Mouse (Mus musculus): ENCODE results near the gene Xrn2. TPM values are rescaled to one million over a fixed set of nuclear protein-coding genes. Genes with fewer than 3 reads are reported as not detected.

Gene Xrn2
- total and polyA plus RNA-seq, 3 experiments: 98.0 to 108 TPM; not detected in 1

DNA sequence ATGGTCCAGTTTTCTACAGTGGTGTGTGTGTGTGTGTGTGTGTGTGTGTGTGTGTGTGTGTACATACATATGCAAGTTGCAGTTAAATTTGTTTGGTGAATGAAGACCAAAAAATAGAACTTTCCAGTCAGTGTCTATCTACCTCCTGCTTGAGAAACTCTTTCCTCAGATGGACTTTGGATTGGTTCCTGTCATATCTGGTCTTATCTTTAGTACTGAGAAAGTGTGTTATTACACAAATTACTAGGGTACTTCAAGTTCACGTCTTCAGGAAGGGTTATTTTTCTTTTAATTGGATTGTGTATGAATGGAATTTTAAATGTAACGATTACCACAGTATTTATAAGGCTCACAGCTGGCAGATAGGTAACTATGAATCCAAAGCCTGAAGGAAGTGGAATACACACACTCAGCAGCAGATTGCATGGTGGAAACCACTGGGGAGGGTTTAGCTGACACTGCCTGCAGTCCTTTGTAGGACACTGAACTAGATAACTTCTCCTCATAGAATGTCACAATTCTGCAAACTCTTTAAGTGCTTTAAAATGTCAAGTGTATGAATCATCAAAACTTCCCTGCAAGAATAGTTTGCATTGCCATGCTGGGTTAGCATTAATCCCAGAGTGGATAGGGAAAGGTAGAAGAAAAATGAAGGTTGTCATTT, 40.6 kb downstream of the Xrn2 start:
- H3K36me3 ChIP-seq (ENCODE audit: control insufficient read depth in 1 of 2, insufficient read depth in 2 of 2, low read length in 2 of 2): peaks cover 0 to 48% of the 10 kb centered on the region in 2 experiments; a peak in 3 of 4 replicates
- no peak for DNase-seq (ENCODE audit: low read depth, low spot score)
- H3K4me1 ChIP-seq (ENCODE audit: control insufficient read depth in 1 of 2, insufficient read depth in 2 of 2, low read length in 2 of 2): no peaks in the 10 kb centered on the region
- no peaks in the 10 kb centered on the region for H3K27me3 ChIP-seq (ENCODE audit: control insufficient read depth in 1 of 2, insufficient read depth in 2 of 2, low read length in 2 of 2)
- TF ChIP-seq TCF12 (IDR thresholded peaks at IDR 0.05; ENCODE audit: low read depth, low read length) (no peak), RCOR1 (IDR thresholded peaks at IDR 0.05; ENCODE audit: low read depth, low read length) (no peak), NRF1 (IDR thresholded peaks at IDR 0.05; ENCODE audit: insufficient read depth, low read depth, low read length, poor library complexity, severe bottlenecking) (no peak), TBP (IDR thresholded peaks at IDR 0.05; ENCODE audit: low read depth, low read length) (no peak), TAL1 (IDR thresholded peaks at IDR 0.05; ENCODE audit: low read length) (no peak), MXI1 (IDR thresholded peaks at IDR 0.05; ENCODE audit: low read depth, low read length) (no peak), ETS1 (IDR thresholded peaks at IDR 0.05; ENCODE audit: low read depth, low read length) (no peak), ZMIZ1 (IDR thresholded peaks at IDR 0.05; ENCODE audit: low read depth, low read length) (no peak), POLR2A (IDR thresholded peaks at IDR 0.05; ENCODE audit: control insufficient read depth in 1 of 2, insufficient read depth in 1 of 2, low read depth in 1 of 2, low read length in 2 of 2, poor library complexity in 1 of 2) (no peak)
- no peaks in the 10 kb centered on the region for H3K9me3 ChIP-seq (replicated peaks; ENCODE audit: insufficient read depth, low read length)
- no peak overlapping the region for H3K9ac ChIP-seq (ENCODE audit: control insufficient read depth, low read depth, low read length, poor library complexity, severe bottlenecking)
- no peak overlapping the region for H3K27ac ChIP-seq (ENCODE audit: control insufficient read depth, low read depth, low read length)
- no peak overlapping the region for H3K4me3 ChIP-seq (ENCODE audit: control insufficient read depth in 1 of 2, insufficient read depth in 1 of 2, low read depth in 2 of 2, low read length in 2 of 2)
- H3K79me2 ChIP-seq (ENCODE audit: control insufficient read depth, insufficient read depth, low read length, poor library complexity): no peaks in the 10 kb centered on the region

- Histone ChIP-seq H3K27ac (ENCODE audit: control insufficient read depth, low read depth, low read length) (peak overlapping the region; percentile 38), H3K9me3 (replicated peaks; ENCODE audit: insufficient read depth, low read length) (no peaks in the 10 kb centered on the region), H3K36me3 (ENCODE audit: control insufficient read depth in 1 of 2, insufficient read depth in 2 of 2, low read length in 2 of 2) (peaks cover 53 to 54% of the 10 kb centered on the region in 2 experiments), H3K4me3 (ENCODE audit: control insufficient read depth in 1 of 2, insufficient read depth in 1 of 2, low read depth in 2 of 2, low read length in 2 of 2) (no peak overlapping the region), H3K27me3 (ENCODE audit: control insufficient read depth in 1 of 2, insufficient read depth in 2 of 2, low read length in 2 of 2) (no peaks in the 10 kb centered on the region), H3K9ac (ENCODE audit: control insufficient read depth, low read depth, low read length, poor library complexity, severe bottlenecking) (no peak overlapping the region), H3K4me1 (ENCODE audit: control insufficient read depth in 1 of 2, insufficient read depth in 2 of 2, low read length in 2 of 2) (peaks cover 12 to 43% of the 10 kb centered on the region in 2 experiments), H3K79me2 (ENCODE audit: control insufficient read depth, insufficient read depth, low read length, poor library complexity) (no peaks in the 10 kb centered on the region)
- peak; percentile 76 for DNase-seq (ENCODE audit: low read depth, low spot score)
- TF ChIP-seq ZMIZ1 (IDR thresholded peaks at IDR 0.05; ENCODE audit: low read depth, low read length): no peak
- TF ChIP-seq POLR2A (IDR thresholded peaks at IDR 0.05; ENCODE audit: control insufficient read depth in 1 of 2, insufficient read depth in 1 of 2, low read depth in 1 of 2, low read length in 2 of 2, poor library complexity in 1 of 2): no peak
- no peak for TF ChIP-seq MYC (IDR thresholded peaks at IDR 0.05; ENCODE audit: low read depth, low read length)
- TF ChIP-seq ZKSCAN1 (IDR thresholded peaks at IDR 0.05; ENCODE audit: low read depth, low read length): no peak
- TF ChIP-seq CHD1 (IDR thresholded peaks at IDR 0.05; ENCODE audit: low read depth, low read length): no peak
- TF ChIP-seq UBTF (IDR thresholded peaks at IDR 0.05; ENCODE audit: borderline replicate concordance, insufficient read depth, low read depth, low read length): no peak
- TF ChIP-seq MYB (IDR thresholded peaks at IDR 0.05; ENCODE audit: low read depth, low read length): no peak
- no peak for TF ChIP-seq NRF1 (IDR thresholded peaks at IDR 0.05; ENCODE audit: insufficient read depth, low read depth, low read length, poor library complexity, severe bottlenecking)
- TF ChIP-seq SMC3 (IDR thresholded peaks at IDR 0.05; ENCODE audit: low read depth, low read length): no peak
- TF ChIP-seq KAT2A (conservative IDR thresholded peaks at IDR 0.05; ENCODE audit: low read depth, low read length): no peak
- TF ChIP-seq USF2 (IDR thresholded peaks at IDR 0.05; ENCODE audit: borderline replicate concordance in 1 of 2, insufficient read depth in 1 of 2, low read depth in 1 of 2, low read length in 2 of 2): no peak
- no peak for TF ChIP-seq BHLHE40 (IDR thresholded peaks at IDR 0.05; ENCODE audit: borderline replicate concordance, low read depth, low read length)
- no peak for TF ChIP-seq CHD2 (IDR thresholded peaks at IDR 0.05; ENCODE audit: low read length)
- TF ChIP-seq GATA1 (IDR thresholded peaks at IDR 0.05; ENCODE audit: low read depth, low read length): peak; percentile 76
- TF ChIP-seq ETS1 (IDR thresholded peaks at IDR 0.05; ENCODE audit: low read depth, low read length): no peak
- TF ChIP-seq JUND (IDR thresholded peaks at IDR 0.05; ENCODE audit: low read depth, low read length): no peak
- peak; percentile 87 for TF ChIP-seq TCF12 (IDR thresholded peaks at IDR 0.05; ENCODE audit: low read depth, low read length)
- no peak for TF ChIP-seq RAD21 (IDR thresholded peaks at IDR 0.05; ENCODE audit: low read depth, low read length)
- TF ChIP-seq TAL1 (IDR thresholded peaks at IDR 0.05; ENCODE audit: low read length): peak; percentile 82
- TF ChIP-seq MEF2A (IDR thresholded peaks at IDR 0.05; ENCODE audit: extremely low read depth, insufficient replicate concordance, low read depth, low read length, poor library complexity, severe bottlenecking): no peak
- no peak for TF ChIP-seq SIN3A (IDR thresholded peaks at IDR 0.05; ENCODE audit: low read length)
- TF ChIP-seq MAX (IDR thresholded peaks at IDR 0.05; ENCODE audit: low read length): no peak
- TF ChIP-seq ZNF384 (IDR thresholded peaks at IDR 0.05; ENCODE audit: low read depth, low read length): no peak
- no peak for TF ChIP-seq NELFE (IDR thresholded peaks at IDR 0.05; ENCODE audit: low read depth, low read length)
- no peak for TF ChIP-seq ZC3H11A (IDR thresholded peaks at IDR 0.05; ENCODE audit: low read depth, low read length)
Observed at GRCm38 (mm10) chr2:147067480-147068246, 54.9 kb downstream of the Xrn2 start.

Measured in MEL (cell line).